Mouse (Mus musculus) embryonic fibroblast, embryonic 13.5 days (primary cell): ENCODE measurements around the gene Lrpap1. TPM values are rescaled to one million over a fixed set of nuclear protein-coding genes. Genes with fewer than 3 reads are reported as not detected.

ENCODE experiments used
- H3K27ac ChIP-seq: 2 replicates; pipeline ENCODE4 v1.5.1; 2012; ENCODE audit warnings: low read length, control low read depth, inconsistent platforms; ENCODE audit not compliant: insufficient read depth
- H3K4me1 ChIP-seq: 2 replicates; pipeline ENCODE4 v1.6.1; 2011; ENCODE audit warnings: low read length; ENCODE audit not compliant: control insufficient read depth, insufficient read depth
- H3K4me3 ChIP-seq: 2 replicates; pipeline ENCODE4 v1.5.1; 2011; ENCODE audit warnings: mild to moderate bottlenecking, control low read depth, low read length; ENCODE audit not compliant: insufficient read depth
- CTCF ChIP-seq: IDR thresholded peaks from 2 replicates; pipeline ENCODE4 v1.5.1; 2011; ENCODE audit warnings: mild to moderate bottlenecking, control low read depth, low read length, moderate library complexity, borderline replicate concordance; ENCODE audit not compliant: insufficient read depth
- POLR2A ChIP-seq: IDR thresholded peaks from 2 replicates; pipeline ENCODE4 v1.6.1; 2011; ENCODE audit warnings: low read depth, mild to moderate bottlenecking, control low read depth, low read length, moderate library complexity
- polyA plus RNA-seq: library from polyadenylated mRNA; stranded (reverse); fragments of >200 nt; gene quantifications from 2 replicates; pipeline ENCODE4 v1.2.4, GENCODE M21; 2011; ENCODE audit warnings: low read depth; ENCODE audit not compliant: missing spikeins, insufficient read length

Gene Lrpap1
- polyA plus RNA-seq, 1 experiment: 62.3 TPM

- TF ChIP-seq POLR2A (no peak), CTCF (no peak)
- H3K27ac ChIP-seq: no peak overlapping the region
- H3K4me3 ChIP-seq: no peak overlapping the region
- H3K4me1 ChIP-seq: no peaks in the 10 kb centered on the region
These were observed 35.3 kb downstream of the Lrpap1 start for GRCm38 (mm10) chr5:35070314-35070713.

- Histone ChIP-seq H3K4me3 (no peak overlapping the region), H3K27ac (no peak overlapping the region), H3K4me1 (no peaks in the 10 kb centered on the region)
- no peak for TF ChIP-seq POLR2A
- no peak for TF ChIP-seq CTCF
These were observed 35.7 kb downstream of the Lrpap1 start for GRCm38 (mm10) chr5:35069841-35070240.

GRCm38 (mm10) chr5:35060098-35060497, 45.5 kb downstream of the Lrpap1 start:
- no peak for TF ChIP-seq CTCF
- TF ChIP-seq POLR2A: no peak
- no peak overlapping the region for H3K27ac ChIP-seq
- no peak overlapping the region for H3K4me3 ChIP-seq
- no peaks in the 10 kb centered on the region for H3K4me1 ChIP-seq

GRCm38 (mm10) chr5:35058216-35058615, 47.4 kb downstream of the Lrpap1 start:
- Histone ChIP-seq H3K27ac (no peak overlapping the region), H3K4me1 (no peaks in the 10 kb centered on the region), H3K4me3 (no peak overlapping the region)
- TF ChIP-seq CTCF (no peak), POLR2A (no peak)

- Histone ChIP-seq H3K27ac (no peak overlapping the region), H3K4me3 (no peak overlapping the region; the same call in 1 of the 2 replicates), H3K4me1 (no peaks in the 10 kb centered on the region)
- TF ChIP-seq POLR2A (no peak), CTCF (no peak)
These were observed 48.0 kb downstream of the Lrpap1 start for GRCm38 (mm10) chr5:35057582-35057981.

- no peak for TF ChIP-seq POLR2A
- TF ChIP-seq CTCF: no peak
- no peak within 1 kb of the TSS for H3K27ac ChIP-seq
- peak within 1 kb of the TSS; percentile 27 for H3K4me3 ChIP-seq
- H3K4me1 ChIP-seq: no peaks in the 10 kb centered on the region
These were observed 48.7 kb downstream of the Lrpap1 start, which contains the start of gene Dok7 for GRCm38 (mm10) chr5:35056604-35057432. Gene Dok7 (plus strand): TSS chr5:35056766.

- Histone ChIP-seq H3K27ac (no peak overlapping the region), H3K4me1 (no peaks in the 10 kb centered on the region), H3K4me3 (no peak overlapping the region)
- TF ChIP-seq POLR2A (no peak), CTCF (no peak)
These were observed 50.5 kb downstream of the Lrpap1 start for GRCm38 (mm10) chr5:35055076-35055475.

GRCm38 (mm10) chr5:35054628-35055027, 50.9 kb downstream of the Lrpap1 start:
- TF ChIP-seq CTCF: no peak
- TF ChIP-seq POLR2A: no peak
- no peak overlapping the region for H3K27ac ChIP-seq

GRCm38 (mm10) chr5:35050541-35050940, 55.0 kb downstream of the Lrpap1 start:
- TF ChIP-seq POLR2A (no peak), CTCF (no peak)
- no peaks in the 10 kb centered on the region for H3K4me1 ChIP-seq
- no peak overlapping the region for H3K27ac ChIP-seq
- no peak overlapping the region for H3K4me3 ChIP-seq

More at GRCm38 (mm10) chr5:35054628-35055027, 50.9 kb downstream of the Lrpap1 start:
- Histone ChIP-seq H3K4me3 (no peak overlapping the region), H3K4me1 (no peaks in the 10 kb centered on the region)

GRCm38 (mm10) chr5:35043110-35043451, 62.5 kb downstream of the Lrpap1 start:
- Histone ChIP-seq H3K27ac (no peak overlapping the region), H3K4me1 (no peaks in the 10 kb centered on the region), H3K4me3 (no peak overlapping the region)
- TF ChIP-seq POLR2A (no peak), CTCF (peak; percentile 49; the same call in 1 of the 2 replicates)
